Mouse (Mus musculus) erythroblast, embryonic 14.5 days (primary cell): ENCODE results near the gene Gtf2f1. TPM values are rescaled to one million over a fixed set of nuclear protein-coding genes. Genes with fewer than 3 reads are reported as not detected.

Experiments
- H3K27me3 ChIP-seq: 2 replicates; pipeline ENCODE4 v1.6.1; 2012; ENCODE audit warnings: inconsistent platforms; ENCODE audit not compliant: control insufficient read depth
- H3K36me3 ChIP-seq: 2 replicates; pipeline ENCODE4 v1.6.1; 2012; ENCODE audit warnings: mild to moderate bottlenecking, inconsistent platforms; ENCODE audit not compliant: control insufficient read depth
- H3K4me1 ChIP-seq: 2 replicates; pipeline ENCODE4 v1.6.1; 2012; ENCODE audit warnings: inconsistent platforms; ENCODE audit not compliant: control insufficient read depth
- H3K4me3 ChIP-seq: replicated peaks from 2 replicates; pipeline ENCODE3; 2012; ENCODE audit warnings: moderate library complexity, mild to moderate bottlenecking, inconsistent platforms
- H3K9me3 ChIP-seq: 2 replicates; pipeline ENCODE4 v1.6.1; 2012; ENCODE audit warnings: low read length, inconsistent platforms, mixed read lengths; ENCODE audit not compliant: control insufficient read depth
- GATA1 ChIP-seq: IDR thresholded peaks from 2 replicates; pipeline ENCODE4 v1.6.1; 2012; ENCODE audit warnings: low read length, inconsistent platforms, mixed read lengths
- TAL1 ChIP-seq: IDR thresholded peaks from 3 replicates; pipeline ENCODE4 v1.6.1; 2012; ENCODE audit warnings: low read length, inconsistent platforms, mixed read lengths
- polyA plus RNA-seq: library from polyadenylated mRNA; stranded (reverse); fragments of >175 nt; gene quantifications from 2 replicates; pipeline ENCODE4 v1.2.3, GENCODE M21; 2012

Gene Gtf2f1
- polyA plus RNA-seq, 1 experiment = 32.9 TPM

DNA sequence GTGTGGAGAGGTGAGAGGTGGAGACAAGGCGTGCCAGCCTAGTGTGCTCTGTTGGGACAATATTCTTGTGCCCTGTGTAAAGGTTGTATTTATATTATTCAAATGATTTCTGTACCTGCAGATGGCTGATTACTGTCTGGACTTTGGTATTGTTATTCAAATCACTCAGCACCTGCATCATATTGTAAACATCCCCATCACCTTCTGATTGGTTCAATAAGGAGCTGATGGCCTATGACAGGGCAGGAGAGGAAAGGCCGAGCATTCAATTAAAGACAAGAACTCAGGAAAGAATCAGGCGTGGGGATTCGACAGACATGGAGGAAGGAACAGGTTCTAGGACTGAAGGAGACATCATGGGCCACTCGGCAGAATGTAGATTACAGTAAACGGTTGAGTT lies 47.4 kb downstream of the Gtf2f1 start:
- H3K27me3 ChIP-seq = peaks cover 17% of the 10 kb centered on the region
- H3K4me3 ChIP-seq = no peak overlapping the region
- TF ChIP-seq GATA1 = no peak
- no peak for TF ChIP-seq TAL1
- no peaks in the 10 kb centered on the region for H3K36me3 ChIP-seq
- H3K9me3 ChIP-seq = 0 out of 2 replicates have a peak, but pooled peaks cover 2% of the 10 kb centered on the region
- peaks cover 3% of the 10 kb centered on the region for H3K4me1 ChIP-seq

DNA sequence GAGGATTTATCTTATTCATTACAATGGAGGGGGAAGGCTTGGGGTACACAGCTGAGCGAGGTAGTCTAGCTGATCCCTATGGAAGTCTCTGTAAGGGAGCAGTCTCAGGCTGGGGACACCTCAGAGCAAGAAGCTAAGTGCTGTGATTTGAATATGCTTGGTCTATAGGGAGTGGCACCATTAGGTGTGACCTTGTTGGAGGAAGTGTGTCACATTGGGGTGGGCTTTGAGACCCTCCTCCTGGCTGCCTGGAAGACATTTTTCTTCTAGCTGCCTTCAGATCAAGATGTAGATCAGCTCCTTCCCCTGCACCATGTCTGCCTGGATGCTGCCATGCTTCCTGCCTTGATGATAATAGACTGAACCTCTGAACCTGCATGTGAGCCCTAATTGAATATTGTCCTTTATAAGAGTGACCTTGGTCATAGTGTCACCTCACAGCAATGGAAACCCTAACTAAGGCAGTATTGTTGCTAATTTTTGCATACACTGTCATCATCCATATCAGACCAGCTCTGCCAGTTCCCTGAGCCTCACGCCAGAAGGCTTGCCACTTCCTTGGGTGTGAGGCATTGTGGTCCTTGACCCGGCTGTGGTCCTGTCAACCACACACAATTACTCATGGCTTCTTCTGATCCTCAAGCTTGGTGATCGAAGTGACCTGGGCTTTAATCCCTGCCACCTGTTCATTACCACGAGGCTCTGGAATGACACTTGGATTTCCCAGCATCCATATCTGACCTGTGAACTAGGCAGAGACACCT lies 48.3 kb downstream of the Gtf2f1 start:
- Histone ChIP-seq H3K36me3 (no peaks in the 10 kb centered on the region), H3K9me3 (peaks cover 4% of the 10 kb centered on the region; the same call in 1 of the 2 replicates), H3K4me3 (no peak overlapping the region), H3K27me3 (peaks cover 15% of the 10 kb centered on the region), H3K4me1 (peaks cover 11% of the 10 kb centered on the region)
- TF ChIP-seq GATA1 (no peak), TAL1 (no peak)

DNA sequence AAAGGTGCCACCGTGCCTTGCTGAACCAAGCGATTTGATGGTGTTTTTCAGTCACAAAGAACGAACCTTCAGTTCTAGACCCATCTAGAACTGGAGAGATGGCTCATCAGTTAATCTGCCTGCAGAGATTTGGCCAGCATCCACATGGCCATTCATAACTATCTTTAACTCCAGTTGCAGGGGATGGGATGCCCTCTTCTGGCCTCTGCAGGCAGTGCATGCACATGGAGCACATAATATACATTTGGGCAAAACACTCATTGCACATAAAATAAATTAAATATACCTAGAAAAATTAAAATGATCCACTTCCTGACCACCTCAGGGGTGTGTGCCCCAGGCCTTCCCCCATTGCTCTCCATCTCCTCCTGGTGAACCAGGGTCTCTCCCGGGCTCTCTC lies 49.2 kb downstream of the Gtf2f1 start:
- peaks cover 15% of the 10 kb centered on the region for H3K27me3 ChIP-seq
- peaks cover 4% of the 10 kb centered on the region; the same call in 1 of the 2 replicates for H3K9me3 ChIP-seq
- no peak overlapping the region for H3K4me3 ChIP-seq
- TF ChIP-seq GATA1 (no peak), TAL1 (no peak)
- H3K4me1 ChIP-seq = peaks cover 19% of the 10 kb centered on the region
- H3K36me3 ChIP-seq = no peaks in the 10 kb centered on the region

DNA sequence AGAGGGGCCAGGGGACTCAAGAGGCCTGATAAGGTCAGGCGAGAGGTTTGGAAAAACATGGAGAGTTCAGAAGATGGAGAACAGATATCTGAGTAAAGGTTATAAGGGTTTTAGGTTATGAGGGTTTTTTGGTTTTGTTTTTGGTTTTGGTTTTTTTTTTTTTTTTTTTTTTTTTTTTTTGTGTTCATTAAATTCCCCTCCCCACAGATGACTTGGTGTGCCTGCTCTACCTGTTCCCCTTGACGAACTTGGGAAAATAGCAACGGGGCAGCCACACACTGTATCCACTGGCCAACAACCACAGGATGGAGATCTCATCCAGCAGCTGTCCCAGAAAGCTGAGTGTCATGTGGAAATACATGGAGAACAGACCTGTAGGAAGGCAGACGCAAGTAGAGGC lies 52.4 kb downstream of the Gtf2f1 start:
- Histone ChIP-seq H3K4me1 (peaks cover 19% of the 10 kb centered on the region), H3K9me3 (peaks cover 4% of the 10 kb centered on the region; the same call in 1 of the 2 replicates), H3K27me3 (peaks cover 23% of the 10 kb centered on the region), H3K36me3 (no peaks in the 10 kb centered on the region), H3K4me3 (no peak overlapping the region)
- TF ChIP-seq TAL1 (no peak), GATA1 (no peak)

DNA sequence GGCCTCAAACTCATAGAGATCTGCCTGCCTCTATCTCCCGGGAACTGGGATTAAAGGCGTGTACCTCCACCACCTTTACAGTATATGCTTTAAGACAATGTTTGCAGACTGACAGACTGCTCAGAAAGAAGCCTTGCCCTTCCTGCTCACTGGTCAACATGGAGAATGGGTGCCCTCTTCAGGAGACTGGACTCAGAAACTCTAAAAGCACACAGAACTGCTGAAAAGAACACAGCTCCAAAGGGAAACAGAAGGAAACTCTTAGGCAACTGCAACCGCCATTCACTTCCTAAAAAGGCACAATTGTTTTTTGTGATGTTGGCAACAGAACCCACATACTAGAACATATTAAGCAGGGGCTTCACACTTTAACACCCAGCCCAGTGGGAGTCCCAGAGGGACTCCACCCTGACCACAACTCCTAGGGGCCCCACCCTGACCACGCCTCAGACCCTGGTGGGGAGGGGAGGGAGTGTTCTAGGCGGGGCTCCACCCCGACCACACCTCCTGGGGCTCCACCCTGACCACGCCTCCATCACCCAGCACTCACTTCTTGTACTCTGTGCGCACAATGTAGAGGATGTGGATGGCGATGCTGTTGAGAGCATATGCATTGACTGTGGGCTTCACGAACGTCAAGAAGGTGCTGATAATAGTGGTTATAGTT lies 53.2 kb downstream of the Gtf2f1 start:
- TF ChIP-seq TAL1 (no peak), GATA1 (no peak)
- H3K27me3 ChIP-seq = peaks cover 27% of the 10 kb centered on the region
- peaks cover 4% of the 10 kb centered on the region; the same call in 1 of the 2 replicates for H3K9me3 ChIP-seq
- H3K4me3 ChIP-seq = no peak overlapping the region
- H3K4me1 ChIP-seq = peaks cover 19% of the 10 kb centered on the region
- H3K36me3 ChIP-seq = no peaks in the 10 kb centered on the region

DNA sequence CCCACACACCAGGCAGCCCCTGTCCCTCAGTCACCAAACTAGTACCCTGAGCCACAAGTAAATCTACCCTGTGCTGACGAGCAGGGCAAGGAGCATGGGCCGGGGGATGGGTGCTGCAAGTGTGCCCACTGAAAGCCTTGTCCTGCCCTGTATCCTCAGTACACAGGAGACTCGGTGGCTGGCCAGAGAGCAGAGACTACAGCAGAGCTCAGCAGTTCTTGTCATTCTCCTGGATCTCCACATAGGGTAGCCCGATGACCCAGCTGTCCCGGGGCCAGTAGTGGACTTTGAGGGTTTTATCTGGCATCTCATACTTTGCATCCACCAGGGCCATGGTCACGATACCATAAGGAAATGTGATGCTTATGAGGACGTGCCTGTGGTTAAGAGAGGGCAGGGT lies 56.2 kb downstream of the Gtf2f1 start:
- Histone ChIP-seq H3K36me3 (no peaks in the 10 kb centered on the region), H3K4me3 (no peak overlapping the region), H3K27me3 (peaks cover 30% of the 10 kb centered on the region), H3K4me1 (peaks cover 19% of the 10 kb centered on the region), H3K9me3 (peaks cover 2% of the 10 kb centered on the region; the same call in 1 of the 2 replicates)
- TF ChIP-seq TAL1 (no peak), GATA1 (no peak)

Other genes starting within 250 kb of the Gtf2f1 start
- gene Dus3l, start 246.5 kb downstream of the Gtf2f1 start, polyA plus RNA-seq = 2.7 and 3.2 TPM in 2 replicates
- 0.66 and 0.78 TPM in 2 replicates for gene Prr22, start 241.0 kb downstream of the Gtf2f1 start, polyA plus RNA-seq
- gene Rfx2, start 180.3 kb downstream of the Gtf2f1 start, polyA plus RNA-seq = 26.9 and 29.2 TPM in 2 replicates
- gene Acsbg2, start 136.8 kb downstream of the Gtf2f1 start, polyA plus RNA-seq = not detected in 2 replicates
- not detected in 2 replicates for gene 1700061G19Rik, start 135.8 kb downstream of the Gtf2f1 start, polyA plus RNA-seq
- 5.1 and 5.8 TPM in 2 replicates for gene Mllt1, start 75.9 kb downstream of the Gtf2f1 start, polyA plus RNA-seq
- gene Acer1, start 29.2 kb downstream of the Gtf2f1 start, polyA plus RNA-seq = 0.01 TPM in 1 of 2 replicates, not detected in the other
- gene Clpp, start 21.0 kb downstream of the Gtf2f1 start, polyA plus RNA-seq = 12.3 and 14.6 TPM in 2 replicates
- gene Alkbh7, start 13.9 kb downstream of the Gtf2f1 start, polyA plus RNA-seq = 2.1 and 2.9 TPM in 2 replicates
- not detected in 2 replicates for gene Pspn, start 11.3 kb downstream of the Gtf2f1 start, polyA plus RNA-seq
- not detected in 2 replicates for gene Gm17949, start 181 bp upstream of the Gtf2f1 start, polyA plus RNA-seq
- 31.3 and 33.6 TPM in 2 replicates for gene Khsrp, start 20.2 kb upstream of the Gtf2f1 start, polyA plus RNA-seq
- gene Slc25a41, start 30.4 kb upstream of the Gtf2f1 start, polyA plus RNA-seq = not detected in 2 replicates
- 0.05 TPM in 2 replicates for gene Crb3, start 47.8 kb upstream of the Gtf2f1 start, polyA plus RNA-seq
- gene Slc25a23, start 48.6 kb upstream of the Gtf2f1 start, polyA plus RNA-seq = 0.21 and 0.26 TPM in 2 replicates
- gene Dennd1c, start 67.2 kb upstream of the Gtf2f1 start, polyA plus RNA-seq = 0.03 and 0.09 TPM in 2 replicates
- not detected in 2 replicates for gene Tubb4a, start 76.5 kb upstream of the Gtf2f1 start, polyA plus RNA-seq
- 0.04 TPM in 1 of 2 replicates, not detected in the other for gene Tnfsf9, start 94.0 kb upstream of the Gtf2f1 start, polyA plus RNA-seq
- gene Cd70, start 138.5 kb upstream of the Gtf2f1 start, polyA plus RNA-seq = not detected in 2 replicates
- 0.02 TPM in 1 of 2 replicates, not detected in the other for gene Tnfsf14, start 182.9 kb upstream of the Gtf2f1 start, polyA plus RNA-seq
- gene C3, start 216.8 kb upstream of the Gtf2f1 start, polyA plus RNA-seq = 0.11 and 0.12 TPM in 2 replicates
- 1.4 and 1.9 TPM in 2 replicates for gene Gpr108, start 237.2 kb upstream of the Gtf2f1 start, polyA plus RNA-seq
- gene Trip10, start 238.2 kb upstream of the Gtf2f1 start, polyA plus RNA-seq = 0.04 and 0.18 TPM in 2 replicates